Mouse (Mus musculus) kidney, adult 9 months (tissue): ENCODE data around the gene Tbccd1.

Experiments
- DNase-seq: peaks from one replicate; pipeline ENCODE4 v3.0.0; 2022

Tbccd1 gene

DNA sequence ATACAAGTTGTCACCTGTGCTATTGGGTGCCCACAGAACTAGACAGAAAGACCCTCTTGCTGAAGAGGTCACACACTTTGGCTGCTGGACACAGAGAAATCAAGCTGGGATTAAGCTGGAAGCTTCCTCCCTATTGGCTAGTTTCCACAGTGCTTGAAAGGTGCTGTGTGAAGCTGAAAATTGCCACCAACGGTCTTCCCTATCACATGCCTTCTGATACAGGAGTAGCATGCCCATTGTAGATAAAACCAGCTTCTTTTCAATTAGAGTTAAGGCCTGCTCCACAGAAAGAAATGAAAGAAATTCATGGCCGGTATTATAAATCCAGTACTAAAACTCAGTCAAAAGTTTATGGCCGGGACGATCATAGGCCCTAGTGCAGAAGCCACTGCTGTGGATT, 4.8 kb downstream of the Tbccd1 start:
- no peak for DNase-seq

GRCm38 (mm10) chr16:22848331-22848730, 9.1 kb downstream of the Tbccd1 start:
- DNase-seq: no peak

- no peak for DNase-seq
These were observed 9.8 kb downstream of the Tbccd1 start for GRCm38 (mm10) chr16:22847686-22848085.

DNA sequence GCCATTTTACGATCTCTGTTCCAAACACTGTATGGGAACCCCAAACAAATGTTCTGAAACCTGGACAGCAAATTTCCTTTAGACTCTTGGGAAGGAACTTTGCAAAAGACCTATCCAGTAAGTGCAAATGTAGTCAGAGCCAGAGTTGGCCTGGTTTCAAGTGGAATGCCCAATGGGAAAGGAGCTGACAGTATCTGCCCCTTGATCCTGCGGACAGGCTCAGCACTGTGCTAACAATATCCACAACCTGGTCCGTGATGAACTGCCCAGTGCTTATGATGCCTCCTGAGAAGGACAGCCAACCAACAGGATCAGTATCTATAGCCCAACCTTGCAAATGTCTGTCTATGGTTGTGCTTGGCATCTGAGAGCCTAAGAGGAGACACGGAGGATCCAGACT, 12.0 kb downstream of the Tbccd1 start:
- DNase-seq: peak; percentile 64

DNA sequence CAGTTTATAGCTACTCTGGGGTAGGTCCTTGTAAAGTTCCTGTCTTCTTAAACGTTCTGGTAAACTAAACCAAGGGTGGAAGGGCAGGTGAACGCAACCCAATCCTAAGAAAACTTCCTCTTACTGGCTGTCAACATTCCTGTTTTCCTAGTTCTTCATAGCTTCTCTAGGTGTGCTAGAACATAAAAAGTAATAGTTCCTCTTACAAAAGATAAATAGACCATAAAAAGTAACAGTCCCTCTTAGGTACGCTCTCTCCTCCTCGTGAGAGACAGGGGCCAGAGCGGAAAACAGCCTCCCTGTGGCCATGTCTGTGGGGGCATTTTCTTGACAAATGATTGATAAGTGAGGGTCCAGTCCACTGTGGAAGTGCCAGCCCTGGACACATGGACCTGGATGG, 12.6 kb downstream of the Tbccd1 start:
- no peak for DNase-seq

DNA sequence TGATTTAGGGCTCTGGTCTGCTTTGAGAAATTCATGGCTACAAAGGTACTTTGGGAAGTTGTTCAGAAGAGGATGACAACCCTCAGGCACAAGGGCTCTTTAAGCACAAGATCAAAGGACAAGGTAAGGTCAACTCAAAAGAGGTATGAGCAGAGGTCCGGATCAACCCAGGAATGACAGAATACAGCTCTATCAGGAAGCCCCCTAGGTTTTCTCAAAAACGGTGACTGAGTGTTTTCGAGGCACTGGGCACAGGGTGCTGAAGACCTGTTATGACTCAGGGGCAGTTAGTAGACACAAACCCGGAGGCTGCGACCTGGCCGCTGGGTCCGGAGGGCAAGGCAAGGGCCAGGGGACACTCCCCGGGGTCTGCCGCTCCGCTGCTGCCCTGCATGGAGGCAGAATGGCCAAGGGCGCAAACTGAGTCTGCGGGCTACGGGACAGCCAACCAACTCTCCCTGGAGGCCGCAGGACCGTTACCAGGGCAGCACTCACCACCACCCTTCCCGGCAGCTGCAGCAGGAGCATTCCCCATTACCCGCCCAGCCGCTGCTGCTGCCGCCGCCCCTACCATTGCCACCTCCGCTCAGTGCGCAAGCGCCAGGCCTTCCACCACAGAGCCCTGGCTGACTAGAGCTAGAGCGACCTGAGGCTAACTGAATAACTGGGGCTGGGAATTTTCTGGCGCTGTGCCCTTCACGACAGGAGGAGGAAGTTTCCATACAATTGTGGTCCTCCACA, 13.2 kb downstream of the Tbccd1 start:
- DNase-seq: peak; percentile 90

- no peak for DNase-seq
These were observed 14.6 kb downstream of the Tbccd1 start for GRCm38 (mm10) chr16:22842871-22843270.

GRCm38 (mm10) chr16:22839146-22839857, 18.2 kb downstream of the Tbccd1 start:
- DNase-seq: no peak

- peak; percentile 31 for DNase-seq
These were observed 24.4 kb downstream of the Tbccd1 start for GRCm38 (mm10) chr16:22832932-22833525.

GRCm38 (mm10) chr16:22820731-22821130, 36.7 kb downstream of the Tbccd1 start:
- DNase-seq: no peak

- DNase-seq: no peak
These were observed 46.0 kb downstream of the Tbccd1 start, which contains the start of gene Crygs for GRCm38 (mm10) chr16:22811477-22811876. Gene Crygs, minus strand, starts transcription at chr16:22811577.

GRCm38 (mm10) chr16:22807468-22808070, 49.9 kb downstream of the Tbccd1 start:
- peak; percentile 63 for DNase-seq

GRCm38 (mm10) chr16:22802786-22803185, 54.7 kb downstream of the Tbccd1 start:
- DNase-seq: no peak

- no peak for DNase-seq
These were observed 56.7 kb downstream of the Tbccd1 start for GRCm38 (mm10) chr16:22800849-22801109.

DNA sequence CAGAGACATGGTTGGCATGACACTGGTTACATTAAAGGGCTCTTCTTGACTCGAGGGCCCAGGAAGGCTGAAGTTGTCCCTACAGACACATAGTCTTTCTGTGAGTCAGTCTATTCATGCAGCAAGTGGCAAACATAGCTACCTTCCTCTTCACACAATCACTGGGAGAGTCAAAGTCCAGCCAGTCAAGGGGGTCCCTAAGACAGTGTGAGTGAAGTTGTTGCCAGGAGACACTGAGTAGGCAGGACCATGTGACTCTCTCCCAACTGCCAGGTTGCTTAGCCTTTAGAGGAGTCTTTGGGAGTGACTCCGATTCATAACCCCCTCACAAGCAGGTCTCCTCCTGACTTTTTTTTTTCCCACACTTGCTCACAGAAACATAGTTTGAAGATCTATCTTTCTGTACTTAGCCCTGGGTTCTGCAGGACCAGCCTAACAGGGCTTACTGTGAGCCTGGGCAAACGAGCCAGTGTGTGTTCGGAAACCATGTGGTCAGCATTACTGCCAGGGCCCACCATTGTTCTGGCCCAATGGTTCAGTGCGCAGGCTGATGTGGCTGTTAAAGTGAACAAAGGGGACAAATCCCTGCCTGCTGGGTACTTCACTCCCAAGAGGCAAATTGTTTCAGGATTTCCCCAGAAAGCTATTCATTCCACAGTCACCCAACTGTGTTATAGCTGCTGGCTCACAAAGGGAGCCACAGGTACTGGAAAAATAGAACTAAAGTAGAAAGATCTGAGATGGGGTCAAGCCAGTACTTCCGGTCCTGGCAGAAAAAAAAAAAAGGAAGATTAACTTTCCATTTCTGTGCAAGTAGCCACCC, 57.2 kb downstream of the Tbccd1 start:
- no peak for DNase-seq

GRCm38 (mm10) chr16:22798520-22798919, 58.9 kb downstream of the Tbccd1 start:
- DNase-seq: no peak

- DNase-seq: no peak
These were observed 59.9 kb downstream of the Tbccd1 start for GRCm38 (mm10) chr16:22797521-22797920.

- DNase-seq: peak; percentile 43
These were observed 62.0 kb downstream of the Tbccd1 start for GRCm38 (mm10) chr16:22795497-22795896.

- DNase-seq: no peak
These were observed 66.2 kb downstream of the Tbccd1 start for GRCm38 (mm10) chr16:22791235-22791634.

GRCm38 (mm10) chr16:22789908-22790367, 67.5 kb downstream of the Tbccd1 start:
- no peak for DNase-seq

- DNase-seq: no peak
These were observed 74.8 kb downstream of the Tbccd1 start for GRCm38 (mm10) chr16:22782686-22783085.

DNA sequence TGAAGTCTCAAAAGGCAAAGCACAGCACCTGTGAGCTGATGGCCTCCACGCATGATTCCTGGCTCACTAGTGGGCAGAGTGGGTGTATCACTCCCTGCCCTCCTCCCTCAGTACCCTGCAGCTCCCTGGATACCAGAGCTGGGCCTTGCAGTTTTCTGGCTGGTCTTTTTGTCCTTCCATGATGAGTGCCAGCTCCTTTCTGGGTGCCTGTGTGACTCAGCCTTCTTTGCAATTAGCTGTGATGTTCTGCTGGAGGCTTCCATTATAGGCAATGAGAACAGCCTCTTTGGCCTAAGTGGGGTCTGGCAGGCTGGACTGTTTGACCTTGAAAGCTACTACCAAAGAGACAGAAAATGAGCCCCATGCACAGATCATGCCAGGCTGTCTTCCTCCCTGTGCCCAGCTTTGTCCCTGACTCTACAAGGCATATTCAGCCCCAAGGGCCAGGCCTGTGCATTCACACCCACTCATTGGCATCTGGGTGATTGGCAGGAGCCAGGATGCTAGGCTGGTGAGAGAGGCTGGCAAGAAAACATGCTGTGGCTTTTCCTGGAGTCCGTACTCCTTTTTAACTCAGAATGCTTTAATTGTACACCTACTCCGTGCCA, 78.1 kb downstream of the Tbccd1 start:
- no peak for DNase-seq
